Mouse (Mus musculus) B cell, adult 2 months (primary cell): ENCODE results near the gene Slc35f3.

ENCODE experiments used
- DNase-seq, 2 experiments: peaks; one replicate each; pipeline ENCODE4 v3.0.0; 2022

Slc35f3 gene

GRCm38 (mm10) chr8:126422174-126422919 lies 124.0 kb downstream of the Slc35f3 start, which contains the start of gene Coa6:
Gene Coa6, plus strand, starts transcription at chr8:126422515.
- DNase-seq = peak; percentile 99

- DNase-seq = no peak
Measured at GRCm38 (mm10) chr8:126422920-126423300, 124.6 kb downstream of the Slc35f3 start.

GRCm38 (mm10) chr8:126424163-126424562 lies 125.8 kb downstream of the Slc35f3 start:
- DNase-seq = no peak

GRCm38 (mm10) chr8:126424946-126425345 lies 126.6 kb downstream of the Slc35f3 start:
- no peak for DNase-seq

GRCm38 (mm10) chr8:126429635-126430034 lies 131.3 kb downstream of the Slc35f3 start:
- DNase-seq = no peak

- no peak for DNase-seq
Measured at GRCm38 (mm10) chr8:126433827-126434226, 135.5 kb downstream of the Slc35f3 start.

GRCm38 (mm10) chr8:126438937-126439336 lies 140.6 kb downstream of the Slc35f3 start:
- DNase-seq = no peak
